Mouse (Mus musculus): ENCODE measurements around the gene Gon7.

DNA sequence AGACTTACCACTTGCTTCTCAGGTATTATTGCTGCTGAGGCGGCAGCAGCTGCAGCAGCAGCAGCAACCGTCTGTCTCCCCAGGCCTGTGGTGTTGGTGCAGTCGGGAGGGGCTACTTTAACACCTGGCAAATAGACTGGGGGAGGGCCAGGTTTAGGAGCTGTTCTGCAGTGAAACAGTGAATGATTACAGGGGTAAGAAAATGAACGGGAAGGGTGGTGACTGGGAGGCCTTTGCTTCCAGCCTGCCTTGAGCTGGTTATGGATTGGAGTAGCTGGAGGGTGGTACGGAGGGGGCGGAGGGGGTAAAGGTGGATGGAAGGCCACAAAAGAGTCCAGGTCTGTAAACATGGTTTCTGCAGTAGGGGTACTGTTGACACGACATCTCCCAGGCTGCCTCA lies 30.3 kb upstream of the Gon7 start:
- TF ChIP-seq CTCF (conservative IDR thresholded peaks at IDR 0.05; ENCODE audit: low read length) (no peak), POU5F1 (IDR thresholded peaks at IDR 0.05; ENCODE audit: borderline replicate concordance, low read length) (no peak)
